Comparison of ENCODE assay signal across 31 mouse cellular contexts in genomic region chr6:146834342-146834741, GRCm38 (mm10). TPM values are rescaled to one million over a fixed set of nuclear protein-coding genes. Genes with fewer than 3 reads are reported as not detected.
"Had no signal": no experiment of that assay in that cellular context is flagged by ENCODE, and none has a peak within 500 bp of the region (broad histone marks: within the 10 kb centered on the region; RNA-seq: fewer than 3 reads in every experiment).

No protein-coding gene starts in this region.

- H3K9ac ChIP-seq: limb, embryonic 12.5 days; limb, embryonic 15.5 days; liver, embryonic 14.5 days; liver, postnatal 0 days; neural tube, embryonic 12.5 days; neural tube, embryonic 15.5 days had no signal

- DNase-seq: kidney, adult 2 months; kidney, postnatal 25 days; layer of hippocampus, adult 9-11 months; left cerebral cortex, postnatal 4 days; liver, postnatal 0 days; lung, postnatal 14 days; lung, postnatal 4 days; midbrain, embryonic 14.5 days; right cerebral cortex, adult 18-20 months; right cerebral cortex, postnatal 14 days; right cerebral cortex, postnatal 4 days; thymus, postnatal 25 days had no signal

- H3K27me3 ChIP-seq: limb, embryonic 12.5 days; limb, embryonic 15.5 days; neural tube, embryonic 12.5 days; neural tube, embryonic 15.5 days had no signal

- H3K4me1 ChIP-seq: limb, embryonic 15.5 days; neural tube, embryonic 12.5 days; neural tube, embryonic 15.5 days had no signal

- H3K4me2 ChIP-seq: limb, embryonic 12.5 days; limb, embryonic 15.5 days; liver, embryonic 11.5 days; midbrain, embryonic 11.5 days; neural tube, embryonic 12.5 days; neural tube, embryonic 15.5 days had no signal

- H3K27ac ChIP-seq: kidney, postnatal 0 days; layer of hippocampus, adult 2 months; limb, embryonic 12.5 days; limb, embryonic 15.5 days; liver, embryonic 14.5 days; neural tube, embryonic 12.5 days; neural tube, embryonic 15.5 days; stomach, postnatal 0 days had no signal

- H3K36me3 ChIP-seq: limb, embryonic 15.5 days; neural tube, embryonic 12.5 days; neural tube, embryonic 15.5 days had no signal

- H3K9me3 ChIP-seq: limb, embryonic 12.5 days; limb, embryonic 15.5 days; megakaryocyte, embryonic 14.5 days; neural tube, embryonic 12.5 days; neural tube, embryonic 15.5 days had no signal

- H3K4me3 ChIP-seq: layer of hippocampus, adult 2 months; limb, embryonic 12.5 days; limb, embryonic 15.5 days; megakaryocyte, embryonic 14.5 days; neural tube, embryonic 12.5 days; neural tube, embryonic 15.5 days had no signal

RNA-seq across cellular contexts. Expression of gene Smco2, which starts 15.6 kb away (rescaled TPM):
- total RNA-seq: layer of hippocampus, adult 2 months; layer of hippocampus, postnatal 25 days; left cerebral cortex, postnatal 14 days; left cerebral cortex, postnatal 4 days had no signal
- polyA plus RNA-seq: intestine, postnatal 0 days; kidney, adult 2 months; kidney, embryonic 14.5 days; kidney, postnatal 0 days; large intestine, adult 2 months; limb, embryonic 12.5 days; limb, embryonic 15.5 days; liver, embryonic 11.5 days; liver, embryonic 14.5 days; liver, postnatal 0 days; lung, embryonic 16.5 days; midbrain, embryonic 11.5 days; midbrain, embryonic 14.5 days; neural tube, embryonic 12.5 days; neural tube, embryonic 15.5 days; stomach, embryonic 14.5 days; stomach, postnatal 0 days; thymus, postnatal 0 days had no signal
